Mouse (Mus musculus) forebrain, postnatal 0 days (tissue): Measurements from ENCODE around the gene Lonrf2. TPM values are rescaled to one million over a fixed set of nuclear protein-coding genes. Genes with fewer than 3 reads are reported as not detected.

Source experiments
- ATAC-seq: fragments of 200-750 bp; cut with Nextera tagmentation; 2 replicates; pipeline ENCODE4 v1.8.0; 2017; ENCODE audit warnings: mild to moderate bottlenecking, moderate library complexity
- DNase-seq: peaks from one replicate; pipeline ENCODE4 v3.0.0-alpha.2; 2015
- H3K27ac ChIP-seq: fragments of 300-500 bp; sonication (generic); 2 replicates; pipeline ENCODE4 v1.5.1; 2014; ENCODE audit warnings: low read depth, mild to moderate bottlenecking, antibody characterized with exemption, low read length, moderate library complexity, mixed read lengths
- H3K27me3 ChIP-seq: fragments of 300-500 bp; sonication (generic); 2 replicates; pipeline ENCODE4 v1.6.1; 2014; ENCODE audit warnings: mild to moderate bottlenecking, low read length, mixed read lengths; ENCODE audit not compliant: insufficient read depth
- H3K36me3 ChIP-seq: fragments of 300-500 bp; sonication (generic); 2 replicates; pipeline ENCODE4 v1.6.1; 2014; ENCODE audit warnings: mild to moderate bottlenecking, moderate library complexity; ENCODE audit not compliant: insufficient read depth
- H3K4me1 ChIP-seq: fragments of 300-500 bp; sonication (generic); 2 replicates; pipeline ENCODE4 v1.6.1; 2014; ENCODE audit warnings: antibody characterized with exemption; ENCODE audit not compliant: insufficient read depth
- H3K4me2 ChIP-seq: fragments of 300-500 bp; sonication (generic); 2 replicates; pipeline ENCODE4 v1.6.1; 2014; ENCODE audit warnings: low read depth, mild to moderate bottlenecking, moderate library complexity
- H3K4me3 ChIP-seq: fragments of 300-500 bp; sonication (generic); 2 replicates; pipeline ENCODE4 v1.5.1; 2014; ENCODE audit warnings: low read depth, low read length, mixed read lengths
- H3K9ac ChIP-seq: fragments of 300-500 bp; sonication (generic); 2 replicates; pipeline ENCODE4 v1.6.1; 2014; ENCODE audit warnings: mild to moderate bottlenecking
- H3K9me3 ChIP-seq: fragments of 300-500 bp; sonication (generic); 2 replicates; pipeline ENCODE4 v1.6.1; 2016; ENCODE audit warnings: low read length
- CTCF ChIP-seq: sonication (generic); IDR thresholded peaks from 2 replicates; pipeline ENCODE4 v1.5.1; 2016; ENCODE audit warnings: antibody characterized with exemption, control low read depth, low read depth
- WGBS: fragments of 180-500 bp; shearing (Covaris S2); extraction: QIAGEN DNeasy Blood & Tissue Kit; methylation state at CpG from one replicate; pipeline ENCODE4 v1.1.7; 2014; 5-methylcytosine and 5-hydroxymethylcytosine counted together
- polyA plus RNA-seq: library from polyadenylated mRNA; unstranded; fragments of >200 nt; fragmentation: Nextera tagmentation; extraction: Ambion mirVana; gene quantifications from 2 replicates; pipeline ENCODE4 v1.2.1, GENCODE M21; 2015
- total RNA-seq: library from RNA; depleted of rRNA; stranded (reverse); fragments of >200 nt; gene quantifications from 2 replicates; pipeline ENCODE4 v1.2.3, GENCODE M21; 2014

Lonrf2 gene
- total and polyA plus RNA-seq, 2 experiments from 2014 or later, result 21.9 to 143 TPM

DNA sequence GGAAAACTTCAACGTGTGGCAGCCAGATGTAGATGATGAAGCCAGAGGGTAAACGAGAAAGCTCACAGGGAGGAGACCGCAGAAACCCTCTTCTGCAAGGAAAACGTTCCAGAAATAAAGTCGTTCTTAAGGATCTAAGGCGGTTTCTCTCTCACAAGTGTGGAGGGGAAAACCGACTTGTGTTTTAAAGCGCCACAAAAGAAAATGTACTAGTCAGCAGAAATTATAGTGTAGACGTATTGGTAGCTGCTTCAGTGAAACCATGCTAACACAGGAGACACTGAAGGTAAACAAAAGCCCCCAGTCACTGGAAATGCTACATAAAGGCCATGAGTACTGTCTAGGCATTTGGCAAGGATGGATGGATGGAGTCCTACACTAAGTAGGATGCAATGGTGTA is 19.2 kb downstream of the Lonrf2 start:
- H3K36me3 ChIP-seq, result peaks cover 31% of the 10 kb centered on the region
- no peak for TF ChIP-seq CTCF
- no peak overlapping the region for H3K4me2 ChIP-seq
- no peak for ATAC-seq
- H3K9ac ChIP-seq, result no peak overlapping the region
- DNase-seq, result no peak
- WGBS, result 84% methylated on average over 9 of the region's 9 CpGs
- no peak overlapping the region; the same call in 1 of the 2 replicates for H3K27ac ChIP-seq
- H3K4me3 ChIP-seq, result no peak overlapping the region
- H3K9me3 ChIP-seq, result no peaks in the 10 kb centered on the region
- peaks cover 4% of the 10 kb centered on the region; the same call in 1 of the 2 replicates for H3K4me1 ChIP-seq
- no peaks in the 10 kb centered on the region for H3K27me3 ChIP-seq

DNA sequence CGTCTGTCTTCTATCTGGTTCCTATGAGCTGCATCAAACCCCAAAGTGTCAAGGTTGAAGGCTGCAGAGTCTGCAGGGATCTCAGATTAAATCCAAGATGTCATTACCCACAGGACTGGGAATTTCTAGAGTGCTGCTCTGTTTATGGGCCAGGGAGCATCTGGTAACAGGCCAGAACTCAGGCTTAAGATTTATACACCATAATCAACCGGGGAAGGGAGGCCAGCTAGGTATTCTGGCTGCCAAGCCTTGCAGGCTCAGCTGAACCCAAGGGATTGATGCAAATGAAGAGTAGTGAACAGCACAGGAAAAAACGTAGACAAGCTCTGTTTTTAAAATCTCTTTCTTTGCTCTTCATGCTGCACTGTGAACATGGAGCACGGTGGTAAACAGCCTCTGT is 20.2 kb downstream of the Lonrf2 start:
- Histone ChIP-seq H3K27ac (no peak overlapping the region), H3K36me3 (peaks cover 41% of the 10 kb centered on the region), H3K4me1 (peaks cover 4% of the 10 kb centered on the region; the same call in 1 of the 2 replicates), H3K9ac (no peak overlapping the region), H3K27me3 (no peaks in the 10 kb centered on the region), H3K9me3 (no peaks in the 10 kb centered on the region), H3K4me3 (no peak overlapping the region), H3K4me2 (no peak overlapping the region)
- TF ChIP-seq CTCF, result no peak
- 40% methylated on average over 4 of the region's 4 CpGs for WGBS
- ATAC-seq (no peak), DNase-seq (no peak)

DNA sequence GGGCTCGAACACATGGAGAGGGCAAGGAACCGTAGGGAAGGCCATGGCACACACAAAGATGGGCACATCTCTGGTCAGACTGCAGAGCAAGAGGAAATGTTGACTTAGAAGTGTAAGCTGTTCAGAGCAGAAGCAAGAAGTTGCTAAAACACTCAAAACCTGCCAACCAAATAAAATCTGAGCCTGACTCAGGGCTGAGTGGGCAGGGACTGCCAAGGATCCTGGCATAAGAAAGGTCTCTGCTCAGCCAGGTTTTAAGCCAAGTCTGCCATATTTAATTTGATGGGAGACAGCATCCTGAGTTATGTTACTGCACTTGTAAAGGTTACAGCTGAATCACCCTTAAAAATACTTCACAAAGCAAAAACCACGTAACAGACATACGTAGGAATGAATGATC is 29.4 kb downstream of the Lonrf2 start:
- Histone ChIP-seq H3K4me3 (no peak overlapping the region), H3K27me3 (no peaks in the 10 kb centered on the region), H3K27ac (no peak overlapping the region), H3K9me3 (no peaks in the 10 kb centered on the region), H3K4me1 (no peaks in the 10 kb centered on the region), H3K9ac (no peak overlapping the region), H3K36me3 (peaks cover 55% of the 10 kb centered on the region), H3K4me2 (no peak overlapping the region)
- WGBS, result 85% methylated on average over 4 of the region's 4 CpGs
- ATAC-seq (no peak; the same call in 1 of the 2 replicates), DNase-seq (no peak)
- TF ChIP-seq CTCF, result no peak

DNA sequence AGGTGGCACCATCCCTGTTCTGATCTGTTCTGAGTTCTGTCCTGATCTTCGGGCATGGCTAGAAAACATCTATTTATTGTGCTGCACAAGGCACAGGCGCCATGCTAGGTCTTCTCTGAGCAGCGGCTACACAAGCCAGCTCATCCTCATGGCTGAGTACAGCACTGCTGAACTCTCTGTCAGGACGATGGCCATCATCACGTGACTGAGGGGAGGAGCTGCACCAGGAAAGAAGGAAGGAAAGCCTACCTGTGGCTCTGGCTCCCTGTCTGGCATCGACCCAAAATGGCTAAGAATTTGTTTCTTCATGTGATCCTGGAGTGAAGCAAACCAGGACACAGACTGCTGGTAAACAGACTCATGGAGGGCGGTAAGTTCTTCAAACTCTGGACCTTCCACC is 36.1 kb downstream of the Lonrf2 start:
- no peak overlapping the region for H3K9ac ChIP-seq
- no peak overlapping the region for H3K4me3 ChIP-seq
- H3K9me3 ChIP-seq, result no peaks in the 10 kb centered on the region
- no peaks in the 10 kb centered on the region for H3K27me3 ChIP-seq
- ATAC-seq, result no peak
- no peak overlapping the region for H3K27ac ChIP-seq
- WGBS, result 82% methylated on average over 7 of the region's 7 CpGs
- no peak overlapping the region for H3K4me2 ChIP-seq
- TF ChIP-seq CTCF, result no peak
- no peaks in the 10 kb centered on the region for H3K4me1 ChIP-seq
- peaks cover 47% of the 10 kb centered on the region for H3K36me3 ChIP-seq
- no peak for DNase-seq

DNA sequence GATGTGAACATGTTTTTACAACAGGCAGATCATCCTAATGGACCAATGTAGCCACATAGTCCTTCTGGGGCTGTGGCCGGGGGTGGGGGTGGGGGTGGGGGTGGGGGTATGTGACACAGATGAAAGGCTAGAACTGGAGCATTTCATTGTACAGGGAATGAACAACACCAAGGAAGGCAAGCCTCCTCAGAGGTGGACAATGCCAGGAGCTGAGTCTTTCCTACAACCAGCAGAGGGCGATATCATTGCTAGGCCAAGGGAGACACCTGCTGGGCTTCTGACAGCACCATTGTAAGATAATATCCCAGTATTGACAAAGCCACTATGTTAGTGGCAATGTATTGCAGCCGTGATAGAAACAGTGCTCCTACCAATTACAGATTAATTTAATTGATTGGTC is 37.2 kb downstream of the Lonrf2 start:
- 25% methylated on average over 3 of the region's 3 CpGs for WGBS
- no peak overlapping the region for H3K4me2 ChIP-seq
- H3K9me3 ChIP-seq, result no peaks in the 10 kb centered on the region
- peaks cover 40% of the 10 kb centered on the region for H3K36me3 ChIP-seq
- no peak overlapping the region for H3K9ac ChIP-seq
- peak; percentile 86 for TF ChIP-seq CTCF
- no peak overlapping the region for H3K27ac ChIP-seq
- ATAC-seq (peak; percentile 54; the same call in 1 of the 2 replicates), DNase-seq (peak; percentile 68)
- H3K4me1 ChIP-seq, result no peaks in the 10 kb centered on the region
- H3K4me3 ChIP-seq, result no peak overlapping the region
- H3K27me3 ChIP-seq, result no peaks in the 10 kb centered on the region

DNA sequence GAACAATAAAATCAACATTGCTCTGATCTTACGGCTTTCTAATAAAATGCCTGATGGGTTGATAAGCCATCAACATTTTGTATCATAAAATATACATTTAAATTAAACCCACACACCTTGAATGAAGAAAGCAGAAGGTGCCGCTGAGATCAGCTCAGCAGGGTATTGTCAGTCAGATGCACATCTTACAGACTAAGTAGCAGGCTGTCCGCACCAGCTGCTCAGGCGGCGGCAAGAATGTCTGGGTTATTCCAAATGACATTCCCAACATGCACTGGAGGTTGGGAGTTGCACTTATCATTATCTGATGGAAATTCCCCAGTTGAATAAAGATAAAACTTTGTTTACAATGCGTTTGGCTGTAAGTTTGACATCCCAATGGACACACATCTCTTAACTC is 39.6 kb downstream of the Lonrf2 start:
- H3K4me2 ChIP-seq, result no peak overlapping the region
- WGBS, result 42% methylated on average over 6 of the region's 6 CpGs
- no peak for ATAC-seq
- DNase-seq, result no peak
- H3K4me3 ChIP-seq, result no peak overlapping the region
- H3K36me3 ChIP-seq, result peaks cover 35% of the 10 kb centered on the region
- no peak overlapping the region for H3K9ac ChIP-seq
- H3K27ac ChIP-seq, result no peak overlapping the region
- no peaks in the 10 kb centered on the region for H3K9me3 ChIP-seq
- H3K27me3 ChIP-seq, result no peaks in the 10 kb centered on the region
- TF ChIP-seq CTCF, result no peak
- H3K4me1 ChIP-seq, result no peaks in the 10 kb centered on the region

DNA sequence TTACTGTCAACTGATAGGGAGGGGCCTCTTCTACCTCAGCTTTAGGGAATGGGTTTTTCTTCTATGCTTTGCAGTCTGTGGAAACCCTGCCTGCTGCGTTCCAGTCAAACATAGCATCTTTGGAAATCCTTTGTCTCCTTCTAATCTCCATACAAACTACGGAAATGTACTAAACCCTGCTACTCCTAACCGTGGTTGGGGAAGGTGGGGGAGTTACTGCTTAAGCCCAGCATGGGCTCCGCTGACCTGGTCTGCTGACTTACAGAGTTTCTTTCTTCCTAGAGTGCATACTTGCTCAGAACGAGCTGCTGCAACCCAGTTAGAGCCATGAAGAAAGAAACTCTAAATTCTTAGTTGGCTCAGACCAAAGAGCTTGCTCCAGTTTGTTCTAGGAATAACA is 41.0 kb downstream of the Lonrf2 start:
- Histone ChIP-seq H3K27me3 (no peaks in the 10 kb centered on the region), H3K36me3 (peaks cover 36% of the 10 kb centered on the region), H3K9ac (no peak overlapping the region), H3K9me3 (no peaks in the 10 kb centered on the region), H3K4me2 (no peak overlapping the region), H3K4me1 (no peaks in the 10 kb centered on the region), H3K4me3 (no peak overlapping the region), H3K27ac (no peak overlapping the region)
- WGBS, result 44% methylated on average over 5 of the region's 5 CpGs
- DNase-seq (no peak), ATAC-seq (no peak)
- no peak for TF ChIP-seq CTCF
